Mouse (Mus musculus): Measurements from ENCODE around the gene Hspa1b. TPM values are rescaled to one million over a fixed set of nuclear protein-coding genes. Genes with fewer than 3 reads are reported as not detected.

The Hspa1b gene
- polyA plus RNA-seq (2012; rRNA removed): 1.1 and 1.3 TPM in 2 replicates

DNA sequence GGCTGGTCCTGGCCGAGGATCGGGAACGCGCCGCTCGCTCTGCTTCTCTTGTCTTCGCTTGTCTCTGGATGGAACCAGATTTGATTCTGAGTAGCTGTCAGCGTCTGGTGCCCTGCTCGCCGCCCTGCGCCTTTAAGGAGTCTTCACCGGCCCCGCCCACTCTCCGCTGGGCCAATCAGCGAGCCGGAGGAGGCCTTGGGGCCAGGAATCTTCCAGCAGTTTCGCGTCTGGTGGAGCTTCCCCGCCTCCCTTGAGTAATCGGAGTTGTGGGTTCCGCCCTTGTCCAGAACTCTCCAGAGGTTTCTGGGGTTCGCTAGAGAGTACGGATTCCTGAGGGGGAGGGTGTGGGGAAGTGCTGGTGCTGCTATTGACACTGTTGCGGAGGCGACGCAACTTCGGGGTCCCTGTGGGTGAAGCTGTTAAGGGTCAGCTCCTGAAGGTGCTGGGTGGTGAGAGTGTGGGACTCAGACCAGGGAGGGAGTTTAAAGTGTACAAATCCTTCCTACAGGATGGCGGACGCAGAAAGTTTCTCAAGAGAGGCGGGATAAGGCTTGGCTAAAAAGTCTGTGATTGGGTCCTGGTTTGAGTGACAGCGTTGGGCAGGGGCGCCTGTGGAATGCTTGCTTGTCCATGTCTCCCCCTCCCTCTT lies at the start of gene Hspa1b:
Gene Hspa1b (minus strand): TSS at position 109 of the 649 bp plus-strand sequence.

DNA sequence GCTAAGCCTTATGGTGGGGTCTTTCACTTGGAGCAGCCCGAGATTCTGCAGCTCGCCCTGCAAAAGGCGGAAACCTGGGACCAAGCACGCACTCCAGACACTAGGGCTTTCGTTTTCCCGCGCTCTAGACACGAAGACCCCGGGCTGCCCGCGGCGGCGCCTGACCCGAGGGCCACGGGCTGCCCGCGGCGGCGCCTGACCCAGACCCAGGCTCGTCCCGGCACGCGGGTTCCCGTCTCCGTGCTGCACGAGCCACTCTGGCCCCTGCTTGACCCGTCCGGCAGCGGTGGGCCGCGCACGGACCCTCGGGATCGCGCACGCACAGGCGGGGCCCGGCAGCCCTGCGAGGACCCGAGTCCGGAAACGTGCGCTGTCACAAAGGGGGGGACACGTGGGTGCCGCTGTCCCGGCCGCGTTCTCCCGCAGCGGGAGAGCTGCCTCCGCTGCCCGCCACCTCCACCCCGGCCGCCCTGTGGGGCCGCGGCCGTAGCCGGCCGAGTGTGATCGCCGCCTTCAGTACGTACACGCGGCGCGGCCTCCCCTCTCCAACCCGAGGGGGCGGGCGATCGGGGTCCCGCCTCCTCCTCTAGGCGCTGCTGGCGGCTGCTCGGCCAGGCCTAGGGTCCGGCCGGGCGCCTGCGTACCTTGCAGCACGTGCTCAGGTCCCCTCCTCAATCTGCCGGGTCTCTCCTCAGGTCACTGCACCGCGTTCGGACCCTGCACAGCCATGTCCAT lies 41.8 kb upstream of the Hspa1b start, which contains the start of gene Vars:
Gene Vars (plus strand): TSS at position 271 of the 735 bp plus-strand sequence.

DNA sequence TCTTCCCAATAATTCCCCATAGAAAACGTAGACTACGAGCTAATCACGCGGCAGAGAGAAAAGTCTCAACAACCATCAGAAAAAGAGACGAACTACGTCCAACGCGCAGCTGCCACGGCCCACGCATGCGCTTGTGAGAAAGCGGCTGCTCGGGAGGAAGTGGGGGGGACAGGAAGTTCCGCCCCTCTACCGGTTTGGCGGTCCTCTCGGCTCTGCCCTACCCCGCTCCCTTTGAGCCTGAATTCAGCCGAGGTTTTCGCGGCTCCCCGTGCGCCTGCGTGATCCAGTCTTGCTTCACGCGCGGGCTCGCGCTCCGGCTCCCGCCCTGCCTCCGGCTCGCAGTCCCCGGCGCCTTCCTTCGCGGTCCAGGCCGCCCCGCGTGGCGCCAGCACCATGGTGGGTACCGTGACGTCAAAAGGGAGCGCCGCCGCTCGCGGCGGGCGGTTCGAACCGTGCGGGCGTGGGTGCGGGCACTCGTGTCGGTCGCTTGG lies 22.7 kb upstream of the Hspa1b start, which contains the start of gene Lsm2:
Gene Lsm2 (plus strand): TSS at position 173 of the 491 bp plus-strand sequence.

DNA sequence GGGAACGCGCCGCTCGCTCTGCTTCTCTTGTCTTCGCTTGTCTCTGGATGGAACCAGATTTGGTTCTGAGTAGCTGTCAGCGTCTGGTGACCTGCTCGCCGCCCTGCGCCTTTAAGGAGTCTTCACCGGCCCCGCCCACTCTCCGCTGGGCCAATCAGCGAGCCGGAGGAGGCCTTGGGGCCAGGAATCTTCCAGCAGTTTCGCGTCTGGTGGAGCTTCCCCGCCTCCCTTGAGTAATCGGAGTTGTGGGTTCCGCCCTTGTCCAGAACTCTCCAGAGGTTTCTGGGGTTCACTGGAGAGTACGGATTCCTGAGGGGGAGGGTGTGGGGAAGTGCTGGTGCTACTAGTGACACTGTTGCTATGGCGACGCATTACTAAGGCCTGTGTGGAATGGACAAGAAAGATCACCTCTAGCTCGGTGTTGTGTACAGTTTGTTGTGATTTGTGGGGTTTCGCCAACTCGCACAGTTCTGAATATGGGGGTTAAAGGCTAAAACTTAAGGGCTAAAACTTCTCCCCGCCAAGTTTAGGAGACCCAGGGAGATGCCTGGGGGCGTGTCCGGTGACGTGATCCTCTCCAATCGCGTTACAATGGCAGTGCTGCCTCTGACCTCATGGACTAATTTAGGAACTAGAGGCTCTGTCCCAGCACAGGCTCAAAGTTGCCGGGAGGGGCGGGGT lies 13.2 kb upstream of the Hspa1b start, which contains the start of the genes Hspa1a and Hspa1l:
Gene Hspa1a (minus strand): TSS at position 88 of the 681 bp plus-strand sequence.
Gene Hspa1l (plus strand): TSS at position 635 of the 681 bp plus-strand sequence.

DNA sequence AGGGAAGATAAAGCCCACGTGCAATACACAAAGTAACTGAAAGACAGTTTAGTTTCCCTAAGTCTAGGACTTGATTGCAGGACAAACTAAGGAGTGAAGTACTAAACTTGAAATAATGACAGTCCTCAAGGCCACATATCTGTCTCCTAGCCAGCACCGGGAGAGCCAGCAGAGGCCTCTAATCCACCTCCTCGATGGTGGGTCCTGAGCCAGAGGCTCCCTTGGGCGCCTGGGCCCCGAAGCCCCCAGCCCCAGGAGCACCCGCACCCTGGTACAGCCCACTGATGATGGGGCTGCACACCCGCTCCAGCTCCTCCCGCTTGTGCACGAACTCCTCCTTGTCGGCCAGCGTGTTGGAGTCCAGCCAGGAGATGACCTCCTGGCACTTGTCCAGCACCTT lies 10.8 kb upstream of the Hspa1b start, which contains the start of gene Gm20481:
Gene Gm20481 (plus strand): TSS at position 91 of the 400 bp plus-strand sequence.

DNA sequence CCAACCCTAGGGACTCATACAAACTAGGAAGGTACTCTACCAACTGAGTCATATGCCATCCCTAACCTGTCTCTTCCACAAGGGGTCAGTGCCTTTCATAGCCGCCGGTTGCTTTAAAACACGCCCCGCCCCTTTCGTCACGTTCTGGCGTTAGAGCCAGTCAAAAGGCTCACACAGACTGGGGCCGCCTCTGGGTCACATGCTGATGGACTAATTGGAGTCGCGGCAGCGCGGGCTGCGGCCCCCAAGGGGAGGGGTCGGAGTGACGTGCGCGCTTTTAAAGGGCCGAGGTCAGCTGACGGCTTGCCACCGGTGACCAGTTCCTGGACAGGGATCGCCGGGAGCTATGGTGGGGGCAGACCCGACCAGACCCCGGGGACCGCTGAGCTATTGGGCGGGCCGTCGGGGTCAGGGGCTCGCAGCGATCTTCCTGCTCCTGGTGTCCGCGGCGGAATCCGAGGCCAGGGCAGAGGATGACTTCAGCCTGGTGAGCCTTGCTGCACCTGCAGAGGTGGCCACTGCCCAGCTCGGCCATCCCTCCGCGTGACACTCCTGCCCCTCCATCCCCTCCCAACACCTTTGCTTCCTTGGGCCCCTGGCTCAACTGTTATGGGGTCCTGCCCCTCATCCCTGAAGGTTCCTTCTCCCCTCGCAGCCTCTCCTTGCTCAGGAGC lies 27.8 kb downstream of the Hspa1b start, which contains the start of gene Neu1:
Gene Neu1 (plus strand): TSS at position 193 of the 674 bp plus-strand sequence.

DNA sequence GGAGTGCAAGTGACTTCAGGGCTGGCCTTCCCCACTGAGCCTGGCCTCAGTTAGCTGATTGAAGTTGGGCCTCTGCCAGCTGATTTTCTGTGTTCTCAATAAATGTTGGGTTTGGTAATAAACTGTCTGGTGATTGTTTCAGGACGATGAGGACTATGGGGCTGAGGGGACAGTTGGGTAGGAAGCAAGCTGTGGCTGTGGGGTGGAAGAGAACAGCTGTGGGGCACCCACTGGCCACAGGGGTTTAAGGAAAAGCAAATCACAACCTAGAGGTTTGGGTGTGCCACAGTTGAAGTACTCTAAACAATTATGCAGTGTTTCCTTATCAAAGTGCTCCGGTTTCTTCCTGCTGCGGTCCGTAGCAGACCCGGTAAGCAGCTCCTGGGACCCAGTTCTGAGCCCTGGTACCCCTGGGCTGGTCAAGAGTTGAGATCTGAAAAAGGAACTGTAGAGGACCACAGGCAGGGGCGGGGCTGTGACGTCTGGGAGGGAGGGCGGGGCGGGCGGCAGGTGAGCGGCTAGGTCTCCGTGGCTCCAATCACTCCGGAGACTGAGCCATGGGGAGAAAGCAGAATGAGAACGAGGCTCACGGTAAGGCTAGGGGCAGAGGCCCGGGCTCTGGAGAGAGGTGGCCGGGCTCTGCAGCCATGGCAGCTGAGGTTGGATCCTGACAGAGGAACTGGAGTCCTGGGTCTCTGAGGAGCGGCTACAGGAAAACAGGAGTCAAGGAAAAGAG lies 44.9 kb downstream of the Hspa1b start, which contains the start of gene Slc44a4:
Gene Slc44a4 (plus strand): TSS at position 537 of the 736 bp plus-strand sequence.

Other genes starting within 250 kb of the Hspa1b start
- 2.5 and 3.3 TPM in 2 replicates for gene C4b, start 215.4 kb downstream of the Hspa1b start, polyA plus RNA-seq (2012; rRNA removed)
- 0.03 TPM in 1 of 2 replicates, not detected in the other for gene Cyp21a1, start 154.7 kb downstream of the Hspa1b start, polyA plus RNA-seq (2012; rRNA removed)
- 15.6 and 17.8 TPM in 2 replicates for gene Stk19, start 122.3 kb downstream of the Hspa1b start, polyA plus RNA-seq (2012; rRNA removed)
- 22.0 and 28.0 TPM in 2 replicates for gene Dxo, start 122.2 kb downstream of the Hspa1b start, polyA plus RNA-seq (2012; rRNA removed)
- gene Skiv2l, start 109.0 kb downstream of the Hspa1b start, polyA plus RNA-seq (2012; rRNA removed): 19.0 and 22.2 TPM in 2 replicates
- 43.8 and 44.0 TPM in 2 replicates for gene Nelfe, start 108.8 kb downstream of the Hspa1b start, polyA plus RNA-seq (2012; rRNA removed)
- 157 and 169 TPM in 2 replicates for gene Cfb, start 96.7 kb downstream of the Hspa1b start, polyA plus RNA-seq (2012; rRNA removed)
- gene Zbtb12, start 79.8 kb downstream of the Hspa1b start, polyA plus RNA-seq (2012; rRNA removed): 5.7 and 6.1 TPM in 2 replicates
- not detected in 2 replicates for gene Gm20547, start 77.2 kb downstream of the Hspa1b start, polyA plus RNA-seq (2012; rRNA removed)
- 14.2 and 18.4 TPM in 2 replicates for gene C2, start 61.0 kb downstream of the Hspa1b start, polyA plus RNA-seq (2012; rRNA removed)
- gene Ehmt2, start 60.8 kb downstream of the Hspa1b start, polyA plus RNA-seq (2012; rRNA removed): 27.3 and 28.0 TPM in 2 replicates
- 1.1 and 1.3 TPM in 2 replicates for gene Slc44a4, start 44.8 kb downstream of the Hspa1b start, polyA plus RNA-seq (2012; rRNA removed)
- 8.4 and 10.5 TPM in 2 replicates for gene Neu1, start 28.0 kb downstream of the Hspa1b start, polyA plus RNA-seq (2012; rRNA removed)
- not detected in 2 replicates for gene Gm20481, start 10.7 kb upstream of the Hspa1b start, polyA plus RNA-seq (2012; rRNA removed)
- gene Hspa1a, start 12.9 kb upstream of the Hspa1b start, polyA plus RNA-seq (2012; rRNA removed): 0.58 and 0.67 TPM in 2 replicates
- gene Hspa1l, start 13.5 kb upstream of the Hspa1b start, polyA plus RNA-seq (2012; rRNA removed): 0.02 TPM in 2 replicates
- 106 and 129 TPM in 2 replicates for gene Lsm2, start 22.6 kb upstream of the Hspa1b start, polyA plus RNA-seq (2012; rRNA removed)
- 58.0 and 65.7 TPM in 2 replicates for gene Vars, start 41.7 kb upstream of the Hspa1b start, polyA plus RNA-seq (2012; rRNA removed)
- gene Vwa7, start 57.3 kb upstream of the Hspa1b start, polyA plus RNA-seq (2012; rRNA removed): 0.12 and 0.20 TPM in 2 replicates
- gene Sapcd1, start 68.8 kb upstream of the Hspa1b start, polyA plus RNA-seq (2012; rRNA removed): 2.0 TPM in 2 replicates
- 3.3 and 4.1 TPM in 2 replicates for gene Msh5, start 87.5 kb upstream of the Hspa1b start, polyA plus RNA-seq (2012; rRNA removed)
- 70.1 and 85.9 TPM in 2 replicates for gene Clic1, start 90.7 kb upstream of the Hspa1b start, polyA plus RNA-seq (2012; rRNA removed)
- gene Ddah2, start 99.8 kb upstream of the Hspa1b start, polyA plus RNA-seq (2012; rRNA removed): 11.1 and 13.5 TPM in 2 replicates
- 0.21 and 0.24 TPM in 2 replicates for gene Ly6g6c, start 106.2 kb upstream of the Hspa1b start, polyA plus RNA-seq (2012; rRNA removed)
- 1.8 and 2.7 TPM in 2 replicates for gene Mpig6b, start 106.9 kb upstream of the Hspa1b start, polyA plus RNA-seq (2012; rRNA removed)
- gene Ly6g6e, start 117.7 kb upstream of the Hspa1b start, polyA plus RNA-seq (2012; rRNA removed): 0.03 and 0.15 TPM in 2 replicates
- gene Ly6g6d, start 118.8 kb upstream of the Hspa1b start, polyA plus RNA-seq (2012; rRNA removed): 0.66 and 0.76 TPM in 2 replicates
- gene Ly6g6f, start 126.4 kb upstream of the Hspa1b start, polyA plus RNA-seq (2012; rRNA removed): 4.6 TPM in 2 replicates
- gene Abhd16a, start 130.0 kb upstream of the Hspa1b start, polyA plus RNA-seq (2012; rRNA removed): 25.1 and 29.0 TPM in 2 replicates
- gene Ly6g5c, start 149.0 kb upstream of the Hspa1b start, polyA plus RNA-seq (2012; rRNA removed): not detected in 2 replicates
- 0.42 and 0.67 TPM in 2 replicates for gene Ly6g5b, start 156.2 kb upstream of the Hspa1b start, polyA plus RNA-seq (2012; rRNA removed)
- 9.1 and 10.2 TPM in 2 replicates for gene Gpank1, start 162.2 kb upstream of the Hspa1b start, polyA plus RNA-seq (2012; rRNA removed)
- 76.9 and 86.4 TPM in 2 replicates for gene Csnk2b, start 162.8 kb upstream of the Hspa1b start, polyA plus RNA-seq (2012; rRNA removed)
- gene D17H6S53E, start 167.1 kb upstream of the Hspa1b start, polyA plus RNA-seq (2012; rRNA removed): 1.2 and 1.6 TPM in 2 replicates
- gene Apom, start 172.8 kb upstream of the Hspa1b start, polyA plus RNA-seq (2012; rRNA removed): 296 and 349 TPM in 2 replicates
- 40.6 and 45.5 TPM in 2 replicates for gene Bag6, start 175.9 kb upstream of the Hspa1b start, polyA plus RNA-seq (2012; rRNA removed)
- 48.0 and 59.1 TPM in 2 replicates for gene Prrc2a, start 205.7 kb upstream of the Hspa1b start, polyA plus RNA-seq (2012; rRNA removed)
- gene Aif1, start 216.8 kb upstream of the Hspa1b start, polyA plus RNA-seq (2012; rRNA removed): 9.0 and 9.2 TPM in 2 replicates
- 21.0 and 28.7 TPM in 2 replicates for gene Lst1, start 229.2 kb upstream of the Hspa1b start, polyA plus RNA-seq (2012; rRNA removed)
- gene Ltb, start 235.2 kb upstream of the Hspa1b start, polyA plus RNA-seq (2012; rRNA removed): 0.53 and 0.76 TPM in 2 replicates
- 0.33 and 0.48 TPM in 2 replicates for gene Tnf, start 242.8 kb upstream of the Hspa1b start, polyA plus RNA-seq (2012; rRNA removed)
- 0.03 and 0.09 TPM in 2 replicates for gene Lta, start 246.1 kb upstream of the Hspa1b start, polyA plus RNA-seq (2012; rRNA removed)